Mouse (Mus musculus): ENCODE data around the gene Gh. TPM values are rescaled to one million over a fixed set of nuclear protein-coding genes. Genes with fewer than 3 reads are reported as not detected.

Gh gene
- polyA plus RNA-seq, 1 experiment from 2014 or later, result not detected

DNA sequence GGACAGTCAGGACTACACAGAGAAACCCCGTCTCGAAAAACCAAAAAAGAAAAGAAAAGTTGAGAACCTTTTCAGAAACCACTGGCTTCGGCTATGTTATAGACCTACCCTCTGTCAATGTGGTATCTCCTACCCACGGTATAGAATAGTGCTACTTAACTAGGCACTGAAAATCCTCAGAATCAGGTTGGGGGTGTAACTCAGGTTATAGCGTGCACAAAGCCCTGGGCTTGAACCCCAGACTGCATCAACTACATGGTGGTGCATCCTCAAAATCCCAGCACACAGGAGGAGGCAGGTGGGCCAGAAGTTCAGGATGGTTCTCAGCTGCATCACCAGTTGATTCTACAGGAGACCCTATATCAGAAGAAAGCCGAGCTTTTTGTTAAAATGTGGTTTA lies 27.9 kb downstream of the Gh start:
- no peak overlapping the region for H3K9ac ChIP-seq (replicated peaks; ENCODE audit: low read length)
- H3K27ac ChIP-seq (replicated peaks; ENCODE audit: low read depth, low read length), result no peak overlapping the region
- no peak for ATAC-seq (replicated peaks; ENCODE audit: insufficient number of reproducible peaks, low FRiP score, low TSS enrichment, low read depth)
- H3K36me3 ChIP-seq (replicated peaks; ENCODE audit: control insufficient read depth, insufficient read depth, low read depth, low read length), result no peaks in the 10 kb centered on the region
- 97% methylated on average over 6 of the region's 6 CpGs for WGBS
- H3K9me3 ChIP-seq (replicated peaks; ENCODE audit: control insufficient read depth, low read length), result no peaks in the 10 kb centered on the region
- no peak overlapping the region; the same call in 1 of the 2 replicates for H3K4me2 ChIP-seq (ENCODE audit: low read depth, low read length)
- H3K4me1 ChIP-seq (ENCODE audit: control insufficient read depth, insufficient read depth, low read length), result no peaks in the 10 kb centered on the region
- no peak for DNase-seq (ENCODE audit: low spot score)
- no peaks in the 10 kb centered on the region for H3K27me3 ChIP-seq (ENCODE audit: control insufficient read depth, insufficient read depth, low read length)
- H3K4me3 ChIP-seq (ENCODE audit: low read depth, low read length), result no peak overlapping the region

DNA sequence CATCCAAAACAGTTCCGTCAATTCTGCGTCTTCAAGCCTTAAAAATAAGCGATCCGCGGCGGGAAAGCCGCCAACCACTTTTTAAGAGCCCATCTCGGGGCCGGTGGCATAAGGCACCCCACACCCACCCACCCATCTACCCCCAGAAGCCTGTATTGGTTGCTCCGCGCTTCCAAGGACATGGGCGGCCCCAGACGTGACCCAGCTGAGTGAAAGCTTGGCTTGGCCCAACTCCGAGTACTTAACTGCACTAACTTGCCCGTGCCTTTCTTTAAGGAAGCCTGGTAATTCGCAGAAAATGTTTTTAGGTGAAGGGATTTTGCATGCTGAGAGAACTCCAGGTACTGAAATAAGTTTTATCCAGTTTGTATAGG lies 28.4 kb downstream of the Gh start:
- H3K4me2 ChIP-seq (ENCODE audit: low read depth, low read length), result peak overlapping the region; percentile 71
- peak overlapping the region; percentile 97 for H3K4me3 ChIP-seq (ENCODE audit: low read depth, low read length)
- DNase-seq (ENCODE audit: low spot score) (no peak), ATAC-seq (replicated peaks; ENCODE audit: insufficient number of reproducible peaks, low FRiP score, low TSS enrichment, low read depth) (no peak)
- H3K9ac ChIP-seq (replicated peaks; ENCODE audit: low read length), result peak overlapping the region; percentile 65
- H3K27me3 ChIP-seq (ENCODE audit: control insufficient read depth, insufficient read depth, low read length), result no peaks in the 10 kb centered on the region
- H3K36me3 ChIP-seq (replicated peaks; ENCODE audit: control insufficient read depth, insufficient read depth, low read depth, low read length), result no peaks in the 10 kb centered on the region
- H3K27ac ChIP-seq (replicated peaks; ENCODE audit: low read depth, low read length), result peak overlapping the region; percentile 65
- peaks cover 3% of the 10 kb centered on the region; the same call in 1 of the 2 replicates for H3K4me1 ChIP-seq (ENCODE audit: control insufficient read depth, insufficient read depth, low read length)
- 16% methylated on average over 16 of the region's 16 CpGs for WGBS
- H3K9me3 ChIP-seq (replicated peaks; ENCODE audit: control insufficient read depth, low read length), result no peaks in the 10 kb centered on the region

GRCm38 (mm10) chr11:106272644-106273310 lies 28.9 kb downstream of the Gh start, which contains the start of gene Smarcd2:
Gene Smarcd2 (minus strand): TSS chr11:106272972.
- Histone ChIP-seq H3K9me3 (replicated peaks; ENCODE audit: control insufficient read depth, low read length) (no peaks in the 10 kb centered on the region), H3K4me3 (ENCODE audit: low read depth, low read length) (peak within 1 kb of the TSS; percentile 97), H3K27me3 (ENCODE audit: control insufficient read depth, insufficient read depth, low read length) (no peaks in the 10 kb centered on the region), H3K4me2 (ENCODE audit: low read depth, low read length) (peak within 1 kb of the TSS; percentile 77), H3K36me3 (replicated peaks; ENCODE audit: control insufficient read depth, insufficient read depth, low read depth, low read length) (no peaks in the 10 kb centered on the region), H3K9ac (replicated peaks; ENCODE audit: low read length) (peak within 1 kb of the TSS; percentile 98), H3K4me1 (ENCODE audit: control insufficient read depth, insufficient read depth, low read length) (peaks cover 6% of the 10 kb centered on the region; the same call in 1 of the 2 replicates), H3K27ac (replicated peaks; ENCODE audit: low read depth, low read length) (peak within 1 kb of the TSS; percentile 93)
- peak; percentile 90 for ATAC-seq (replicated peaks; ENCODE audit: insufficient number of reproducible peaks, low FRiP score, low TSS enrichment, low read depth)
- peak; percentile 99 for DNase-seq (ENCODE audit: low spot score)
- WGBS, result under 1% methylated on average over 71 of the region's 72 CpGs

DNA sequence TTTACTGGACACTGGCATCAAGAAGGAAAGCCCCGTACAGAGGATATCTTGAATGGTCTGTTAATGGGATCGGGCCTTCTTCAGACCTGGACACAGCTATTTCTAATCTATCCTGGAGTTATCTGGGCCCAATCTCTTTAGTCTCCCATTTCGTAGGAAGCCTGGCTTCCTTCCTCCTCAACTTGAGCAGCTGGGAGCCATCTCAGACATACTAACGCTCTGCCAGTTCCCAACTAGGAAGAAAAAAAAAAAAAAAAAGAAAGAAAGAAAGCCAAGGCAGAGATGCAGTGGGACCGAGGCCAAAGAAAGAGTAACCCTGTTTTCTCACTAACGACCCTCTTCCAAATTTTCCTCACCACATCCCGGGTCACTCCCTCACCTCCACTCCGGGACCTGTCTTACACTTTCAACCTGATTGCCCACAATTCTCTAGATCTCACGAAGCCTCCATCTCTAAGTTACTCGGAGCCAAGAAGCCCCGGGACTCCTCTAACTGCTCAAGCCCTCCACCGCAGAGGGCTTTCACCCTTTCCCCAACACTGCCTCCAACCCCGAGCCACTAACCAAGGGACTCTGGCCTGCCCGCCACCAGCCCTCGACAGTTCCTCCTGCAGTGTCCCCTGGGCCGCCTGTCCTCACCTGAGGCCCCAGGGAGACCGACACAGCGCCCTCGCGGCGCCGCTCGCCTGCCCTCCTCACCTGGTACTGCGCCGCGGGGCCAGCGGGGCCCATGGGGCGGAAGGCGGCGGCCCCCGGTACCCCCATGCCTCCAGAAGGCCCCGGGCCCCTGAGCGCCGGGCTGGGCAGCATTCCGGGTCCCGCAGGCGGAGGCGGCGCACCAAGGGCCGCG lies 29.6 kb downstream of the Gh start:
- H3K4me3 ChIP-seq (ENCODE audit: low read depth, low read length), result peak overlapping the region; percentile 97
- H3K27me3 ChIP-seq (ENCODE audit: control insufficient read depth, insufficient read depth, low read length), result no peaks in the 10 kb centered on the region
- H3K27ac ChIP-seq (replicated peaks; ENCODE audit: low read depth, low read length), result peak overlapping the region; percentile 93
- H3K9ac ChIP-seq (replicated peaks; ENCODE audit: low read length), result peak overlapping the region; percentile 98
- H3K36me3 ChIP-seq (replicated peaks; ENCODE audit: control insufficient read depth, insufficient read depth, low read depth, low read length), result no peaks in the 10 kb centered on the region
- DNase-seq (ENCODE audit: low spot score) (peak; percentile 34), ATAC-seq (replicated peaks; ENCODE audit: insufficient number of reproducible peaks, low FRiP score, low TSS enrichment, low read depth) (peak; percentile 45)
- H3K4me2 ChIP-seq (ENCODE audit: low read depth, low read length), result peak overlapping the region; percentile 77
- 2% methylated on average over 41 of the region's 41 CpGs for WGBS
- H3K9me3 ChIP-seq (replicated peaks; ENCODE audit: control insufficient read depth, low read length), result no peaks in the 10 kb centered on the region
- peaks cover 6% of the 10 kb centered on the region; the same call in 1 of the 2 replicates for H3K4me1 ChIP-seq (ENCODE audit: control insufficient read depth, insufficient read depth, low read length)

DNA sequence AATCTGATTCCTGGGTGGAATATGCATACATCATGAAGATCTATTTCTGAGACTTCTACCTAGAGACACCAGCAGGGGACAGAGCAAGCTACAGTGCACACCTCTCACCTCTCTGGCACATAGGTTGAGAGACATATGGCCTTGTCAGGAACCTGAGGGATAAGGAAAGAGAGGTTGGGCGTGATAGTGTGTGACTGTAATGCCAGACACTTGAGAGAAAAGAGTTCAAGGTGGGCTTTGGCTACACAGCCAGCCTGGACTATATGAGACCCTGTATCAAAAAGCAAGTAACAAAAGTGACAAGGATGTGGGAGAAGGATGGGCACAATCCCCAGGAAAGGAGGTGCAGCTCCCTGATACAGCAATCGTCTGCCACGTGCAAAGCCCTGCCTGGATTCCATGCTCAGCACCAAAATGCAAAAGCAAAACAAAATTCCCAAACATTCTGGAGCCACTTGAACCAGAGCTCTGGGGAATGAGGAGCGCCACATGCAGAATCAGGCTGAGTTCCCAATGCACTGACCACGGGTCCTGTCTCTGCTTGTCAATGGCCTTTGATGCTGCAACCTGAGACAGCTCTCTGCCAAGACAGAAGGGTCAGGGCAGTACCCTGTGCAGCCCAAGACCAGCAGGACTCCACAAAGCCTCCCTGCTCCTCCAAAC lies 30.4 kb downstream of the Gh start:
- Histone ChIP-seq H3K4me1 (ENCODE audit: control insufficient read depth, insufficient read depth, low read length) (peaks cover 6% of the 10 kb centered on the region; the same call in 1 of the 2 replicates), H3K9me3 (replicated peaks; ENCODE audit: control insufficient read depth, low read length) (no peaks in the 10 kb centered on the region), H3K27ac (replicated peaks; ENCODE audit: low read depth, low read length) (peak overlapping the region; percentile 9; the same call in 1 of the 2 replicates), H3K36me3 (replicated peaks; ENCODE audit: control insufficient read depth, insufficient read depth, low read depth, low read length) (no peaks in the 10 kb centered on the region), H3K4me2 (ENCODE audit: low read depth, low read length) (peak overlapping the region; percentile 77), H3K9ac (replicated peaks; ENCODE audit: low read length) (peak overlapping the region; percentile 98), H3K4me3 (ENCODE audit: low read depth, low read length) (peak overlapping the region; percentile 97), H3K27me3 (ENCODE audit: control insufficient read depth, insufficient read depth, low read length) (no peaks in the 10 kb centered on the region)
- 47% methylated on average over 5 of the region's 5 CpGs for WGBS
- no peak for ATAC-seq (replicated peaks; ENCODE audit: insufficient number of reproducible peaks, low FRiP score, low TSS enrichment, low read depth)
- DNase-seq (ENCODE audit: low spot score), result no peak

- no peaks in the 10 kb centered on the region for H3K9me3 ChIP-seq (replicated peaks; ENCODE audit: control insufficient read depth, low read length)
- H3K4me1 ChIP-seq (ENCODE audit: control insufficient read depth, insufficient read depth, low read length), result peaks cover 6% of the 10 kb centered on the region; the same call in 1 of the 2 replicates
- H3K4me3 ChIP-seq (ENCODE audit: low read depth, low read length), result no peak overlapping the region
- peaks cover 7% of the 10 kb centered on the region; the same call in 1 of the 2 replicates for H3K36me3 ChIP-seq (replicated peaks; ENCODE audit: control insufficient read depth, insufficient read depth, low read depth, low read length)
- peak overlapping the region; percentile 58; the same call in 1 of the 2 replicates for H3K27ac ChIP-seq (replicated peaks; ENCODE audit: low read depth, low read length)
- WGBS, result 49% methylated on average over 3 of the region's 3 CpGs
- ATAC-seq (replicated peaks; ENCODE audit: insufficient number of reproducible peaks, low FRiP score, low TSS enrichment, low read depth) (no peak), DNase-seq (ENCODE audit: low spot score) (peak; percentile 33)
- no peaks in the 10 kb centered on the region for H3K27me3 ChIP-seq (ENCODE audit: control insufficient read depth, insufficient read depth, low read length)
- H3K4me2 ChIP-seq (ENCODE audit: low read depth, low read length), result no peak overlapping the region
- no peak overlapping the region for H3K9ac ChIP-seq (replicated peaks; ENCODE audit: low read length)
These were observed 32.6 kb downstream of the Gh start for GRCm38 (mm10) chr11:106269060-106269431.

- Histone ChIP-seq H3K27me3 (ENCODE audit: control insufficient read depth, insufficient read depth, low read length) (no peaks in the 10 kb centered on the region), H3K27ac (replicated peaks; ENCODE audit: low read depth, low read length) (peak overlapping the region; percentile 58; the same call in 1 of the 2 replicates), H3K4me3 (ENCODE audit: low read depth, low read length) (no peak overlapping the region), H3K9ac (replicated peaks; ENCODE audit: low read length) (peak overlapping the region; percentile 28; the same call in 1 of the 2 replicates), H3K4me2 (ENCODE audit: low read depth, low read length) (0 out of 2 replicates have a peak overlapping the region, but pooled peaks have one; percentile 4), H3K9me3 (replicated peaks; ENCODE audit: control insufficient read depth, low read length) (no peaks in the 10 kb centered on the region), H3K4me1 (ENCODE audit: control insufficient read depth, insufficient read depth, low read length) (peaks cover 6% of the 10 kb centered on the region; the same call in 1 of the 2 replicates), H3K36me3 (replicated peaks; ENCODE audit: control insufficient read depth, insufficient read depth, low read depth, low read length) (peaks cover 13% of the 10 kb centered on the region; the same call in 1 of the 2 replicates)
- DNase-seq (ENCODE audit: low spot score) (no peak), ATAC-seq (replicated peaks; ENCODE audit: insufficient number of reproducible peaks, low FRiP score, low TSS enrichment, low read depth) (no peak)
- WGBS, result 51% methylated on average over 8 of the region's 8 CpGs
These were observed 33.2 kb downstream of the Gh start for GRCm38 (mm10) chr11:106268326-106269059.

Data from embryonic facial prominence, embryonic 11.5 days (tissue).